Mouse (Mus musculus): ENCODE data around the gene Klk14. TPM values are rescaled to one million over a fixed set of nuclear protein-coding genes. Genes with fewer than 3 reads are reported as not detected.

The Klk14 gene
- total and polyA plus RNA-seq, 2 experiments from 2014 or later = not detected

GRCm38 (mm10) chr7:43710031-43710430 is 19.8 kb downstream of the Klk14 start:
- no peaks in the 10 kb centered on the region for H3K4me1 ChIP-seq (ENCODE audit: insufficient read depth, low read length)
- H3K4me3 ChIP-seq (ENCODE audit: low read depth, low read length) = no peak overlapping the region
- no peaks in the 10 kb centered on the region for H3K27me3 ChIP-seq (ENCODE audit: insufficient read depth, low read length)
- ATAC-seq (ENCODE audit: low FRiP score) = no peak
- no peak for TF ChIP-seq CTCF (IDR thresholded peaks at IDR 0.05)
- H3K9ac ChIP-seq (replicated peaks; ENCODE audit: low read length, poor library complexity, severe bottlenecking) = no peak overlapping the region
- 96% methylated on average over 3 of the region's 3 CpGs for WGBS
- no peak for DNase-seq (ENCODE audit: low spot score)
- H3K27ac ChIP-seq (ENCODE audit: low read depth, low read length) = no peak overlapping the region
- H3K9me3 ChIP-seq (ENCODE audit: low read length) = no peaks in the 10 kb centered on the region
- no peak overlapping the region for H3K4me2 ChIP-seq (ENCODE audit: low read depth, low read length, poor library complexity, severe bottlenecking)
- H3K36me3 ChIP-seq (ENCODE audit: insufficient read depth, low read length) = no peaks in the 10 kb centered on the region

DNA sequence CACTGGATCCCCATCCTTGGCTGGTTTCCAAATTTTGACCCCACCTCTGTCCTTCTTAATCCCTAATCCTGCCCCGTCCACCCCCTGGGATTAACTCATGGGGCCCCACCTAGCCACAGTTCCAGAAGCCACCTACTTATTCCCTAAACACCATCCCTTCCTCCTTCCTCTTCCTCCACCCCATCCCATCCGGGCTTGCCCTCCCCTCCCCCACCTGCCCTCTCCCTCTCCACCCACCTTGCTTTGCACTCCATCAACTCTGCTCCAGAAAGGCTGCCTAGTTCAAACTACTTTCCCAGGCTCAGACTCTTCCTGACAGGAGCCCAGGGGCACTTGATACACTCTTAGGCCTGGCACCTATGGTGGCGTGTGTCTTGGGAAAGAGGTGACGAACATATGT is 22.0 kb downstream of the Klk14 start, which contains the start of gene Klk13:
TSS of gene Klk13 (plus strand) at position 301 of the 400 bp plus-strand sequence.
- H3K4me3 ChIP-seq (ENCODE audit: low read depth, low read length) = no peak within 1 kb of the TSS
- no peaks in the 10 kb centered on the region for H3K27me3 ChIP-seq (ENCODE audit: insufficient read depth, low read length)
- peak within 1 kb of the TSS; percentile 12; the same call in 1 of the 2 replicates for H3K4me2 ChIP-seq (ENCODE audit: low read depth, low read length, poor library complexity, severe bottlenecking)
- DNase-seq (ENCODE audit: low spot score) (no peak), ATAC-seq (ENCODE audit: low FRiP score) (no peak)
- H3K4me1 ChIP-seq (ENCODE audit: insufficient read depth, low read length) = no peaks in the 10 kb centered on the region
- no peak within 1 kb of the TSS for H3K9ac ChIP-seq (replicated peaks; ENCODE audit: low read length, poor library complexity, severe bottlenecking)
- H3K9me3 ChIP-seq (ENCODE audit: low read length) = no peaks in the 10 kb centered on the region
- no peak within 1 kb of the TSS for H3K27ac ChIP-seq (ENCODE audit: low read depth, low read length)
- no peak for TF ChIP-seq CTCF (IDR thresholded peaks at IDR 0.05)
- H3K36me3 ChIP-seq (ENCODE audit: insufficient read depth, low read length) = no peaks in the 10 kb centered on the region
- WGBS = 54% methylated on average over 4 of the region's 4 CpGs

DNA sequence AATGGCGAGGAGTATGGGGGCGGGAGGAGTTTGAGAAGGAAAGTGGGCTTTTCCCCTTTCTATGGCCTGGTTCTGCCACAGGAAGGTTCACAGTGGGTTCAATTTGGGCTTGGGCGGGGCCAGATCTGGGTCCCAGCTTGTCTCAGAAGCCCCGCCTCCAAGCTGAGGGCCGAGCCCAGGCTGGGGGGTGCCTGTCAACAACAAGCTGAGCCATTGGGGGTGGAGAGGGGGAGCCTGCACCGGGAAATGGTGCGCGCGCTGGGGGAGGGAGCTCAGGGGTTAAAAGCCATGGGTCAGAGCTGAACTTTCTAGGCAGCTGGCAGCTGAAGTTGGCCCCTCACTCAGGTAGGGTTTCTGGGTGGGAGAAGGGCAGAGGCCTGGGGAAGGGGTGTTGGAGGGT is 22.7 kb downstream of the Klk14 start:
- Histone ChIP-seq H3K27ac (ENCODE audit: low read depth, low read length) (no peak overlapping the region), H3K36me3 (ENCODE audit: insufficient read depth, low read length) (no peaks in the 10 kb centered on the region), H3K27me3 (ENCODE audit: insufficient read depth, low read length) (no peaks in the 10 kb centered on the region), H3K9ac (replicated peaks; ENCODE audit: low read length, poor library complexity, severe bottlenecking) (no peak overlapping the region), H3K4me2 (ENCODE audit: low read depth, low read length, poor library complexity, severe bottlenecking) (peak overlapping the region; percentile 12; the same call in 1 of the 2 replicates), H3K9me3 (ENCODE audit: low read length) (no peaks in the 10 kb centered on the region), H3K4me3 (ENCODE audit: low read depth, low read length) (no peak overlapping the region), H3K4me1 (ENCODE audit: insufficient read depth, low read length) (no peaks in the 10 kb centered on the region)
- WGBS = 9% methylated on average over 9 of the region's 9 CpGs
- DNase-seq (ENCODE audit: low spot score) (no peak), ATAC-seq (ENCODE audit: low FRiP score) (no peak)
- TF ChIP-seq CTCF (IDR thresholded peaks at IDR 0.05) = no peak

GRCm38 (mm10) chr7:43713741-43714351 is 23.6 kb downstream of the Klk14 start:
- H3K27me3 ChIP-seq (ENCODE audit: insufficient read depth, low read length) = no peaks in the 10 kb centered on the region
- H3K4me2 ChIP-seq (ENCODE audit: low read depth, low read length, poor library complexity, severe bottlenecking) = peak overlapping the region; percentile 28; the same call in 1 of the 2 replicates
- H3K9ac ChIP-seq (replicated peaks; ENCODE audit: low read length, poor library complexity, severe bottlenecking) = no peak overlapping the region
- ATAC-seq (ENCODE audit: low FRiP score) (no peak), DNase-seq (ENCODE audit: low spot score) (no peak)
- no peak overlapping the region for H3K4me3 ChIP-seq (ENCODE audit: low read depth, low read length)
- no peaks in the 10 kb centered on the region for H3K9me3 ChIP-seq (ENCODE audit: low read length)
- H3K27ac ChIP-seq (ENCODE audit: low read depth, low read length) = no peak overlapping the region
- no peak for TF ChIP-seq CTCF (IDR thresholded peaks at IDR 0.05)
- no peaks in the 10 kb centered on the region for H3K36me3 ChIP-seq (ENCODE audit: insufficient read depth, low read length)
- 8% methylated on average over 19 of the region's 19 CpGs for WGBS
- no peaks in the 10 kb centered on the region for H3K4me1 ChIP-seq (ENCODE audit: insufficient read depth, low read length)

Other genes with a start within 250 kb of the Klk14 start
- not detected in 2 replicates for gene Cldnd2, start 249.6 kb upstream of the Klk14 start, total RNA-seq (2014; rRNA removed)
- gene Cldnd2, start 249.6 kb upstream of the Klk14 start, polyA plus RNA-seq (2015; fragmentation: Nextera tagmentation; extraction: Ambion mirVana) = not detected in 2 replicates
- gene Etfb, start 246.3 kb upstream of the Klk14 start, total RNA-seq (2014; rRNA removed) = 27.0 and 28.6 TPM in 2 replicates
- 94.0 and 97.8 TPM in 2 replicates for gene Etfb, start 246.3 kb upstream of the Klk14 start, polyA plus RNA-seq (2015; fragmentation: Nextera tagmentation; extraction: Ambion mirVana)
- gene Gm45233, start 246.3 kb upstream of the Klk14 start, total RNA-seq (2014; rRNA removed) = 1.7 and 6.6 TPM in 2 replicates
- 0.44 and 0.71 TPM in 2 replicates for gene Gm45233, start 246.3 kb upstream of the Klk14 start, polyA plus RNA-seq (2015; fragmentation: Nextera tagmentation; extraction: Ambion mirVana)
- 25.8 and 40.2 TPM in 2 replicates for gene Vsig10l, start 227.3 kb upstream of the Klk14 start, total RNA-seq (2014; rRNA removed)
- 29.0 and 29.7 TPM in 2 replicates for gene Vsig10l, start 227.3 kb upstream of the Klk14 start, polyA plus RNA-seq (2015; fragmentation: Nextera tagmentation; extraction: Ambion mirVana)
- gene Iglon5, start 200.3 kb upstream of the Klk14 start, total RNA-seq (2014; rRNA removed) = 54.7 and 72.4 TPM in 2 replicates
- gene Iglon5, start 200.3 kb upstream of the Klk14 start, polyA plus RNA-seq (2015; fragmentation: Nextera tagmentation; extraction: Ambion mirVana) = 7.8 and 7.9 TPM in 2 replicates
- not detected in 2 replicates for gene 4931406B18Rik, start 184.5 kb upstream of the Klk14 start, total RNA-seq (2014; rRNA removed)
- not detected in 2 replicates for gene 4931406B18Rik, start 184.5 kb upstream of the Klk14 start, polyA plus RNA-seq (2015; fragmentation: Nextera tagmentation; extraction: Ambion mirVana)
- 1.5 TPM in 2 replicates for gene Cd33, start 146.0 kb upstream of the Klk14 start, total RNA-seq (2014; rRNA removed)
- gene Cd33, start 146.0 kb upstream of the Klk14 start, polyA plus RNA-seq (2015; fragmentation: Nextera tagmentation; extraction: Ambion mirVana) = 1.4 and 2.1 TPM in 2 replicates
- 9.4 and 13.0 TPM in 2 replicates for gene Zfp658, start 128.2 kb upstream of the Klk14 start, total RNA-seq (2014; rRNA removed)
- gene Zfp658, start 128.2 kb upstream of the Klk14 start, polyA plus RNA-seq (2015; fragmentation: Nextera tagmentation; extraction: Ambion mirVana) = 2.4 and 3.1 TPM in 2 replicates
- gene Zfp719, start 110.8 kb upstream of the Klk14 start, total RNA-seq (2014; rRNA removed) = 13.9 and 15.5 TPM in 2 replicates
- gene Zfp719, start 110.8 kb upstream of the Klk14 start, polyA plus RNA-seq (2015; fragmentation: Nextera tagmentation; extraction: Ambion mirVana) = 4.9 and 5.5 TPM in 2 replicates
- gene Zfp819, start 83.2 kb upstream of the Klk14 start, total RNA-seq (2014; rRNA removed) = 1.3 and 1.6 TPM in 2 replicates
- gene Zfp819, start 83.2 kb upstream of the Klk14 start, polyA plus RNA-seq (2015; fragmentation: Nextera tagmentation; extraction: Ambion mirVana) = 0.23 and 0.49 TPM in 2 replicates
- gene Ceacam18, start 55.7 kb upstream of the Klk14 start, total RNA-seq (2014; rRNA removed) = not detected in 2 replicates
- not detected in 2 replicates for gene Ceacam18, start 55.7 kb upstream of the Klk14 start, polyA plus RNA-seq (2015; fragmentation: Nextera tagmentation; extraction: Ambion mirVana)
- not detected in 2 replicates for gene Siglece, start 30.3 kb upstream of the Klk14 start, total RNA-seq (2014; rRNA removed)
- gene Siglece, start 30.3 kb upstream of the Klk14 start, polyA plus RNA-seq (2015; fragmentation: Nextera tagmentation; extraction: Ambion mirVana) = 0.43 TPM in 1 of 2 replicates, not detected in the other
- gene Ctu1, start 18.4 kb upstream of the Klk14 start, total RNA-seq (2014; rRNA removed) = 36.7 and 40.4 TPM in 2 replicates
- gene Ctu1, start 18.4 kb upstream of the Klk14 start, polyA plus RNA-seq (2015; fragmentation: Nextera tagmentation; extraction: Ambion mirVana) = 21.2 and 21.6 TPM in 2 replicates
- gene Klk13, start 22.1 kb downstream of the Klk14 start, total RNA-seq (2014; rRNA removed) = 0.22 TPM in 1 of 2 replicates, not detected in the other
- 0.11 and 0.29 TPM in 2 replicates for gene Klk13, start 22.1 kb downstream of the Klk14 start, polyA plus RNA-seq (2015; fragmentation: Nextera tagmentation; extraction: Ambion mirVana)
- gene Klk12, start 78.5 kb downstream of the Klk14 start, total RNA-seq (2014; rRNA removed) = not detected in 2 replicates
- not detected in 2 replicates for gene Klk12, start 78.5 kb downstream of the Klk14 start, polyA plus RNA-seq (2015; fragmentation: Nextera tagmentation; extraction: Ambion mirVana)
- 0.19 TPM in 1 of 2 replicates, not detected in the other for gene Klk11, start 84.2 kb downstream of the Klk14 start, total RNA-seq (2014; rRNA removed)
- not detected in 2 replicates for gene Klk11, start 84.2 kb downstream of the Klk14 start, polyA plus RNA-seq (2015; fragmentation: Nextera tagmentation; extraction: Ambion mirVana)
- 0.66 TPM in 1 of 2 replicates, not detected in the other for gene Klk10, start 90.6 kb downstream of the Klk14 start, total RNA-seq (2014; rRNA removed)
- gene Klk10, start 90.6 kb downstream of the Klk14 start, polyA plus RNA-seq (2015; fragmentation: Nextera tagmentation; extraction: Ambion mirVana) = 0.28 TPM in 1 of 2 replicates, not detected in the other
- gene Klk9, start 101.5 kb downstream of the Klk14 start, total RNA-seq (2014; rRNA removed) = not detected in 2 replicates
- 0.15 TPM in 1 of 2 replicates, not detected in the other for gene Klk9, start 101.5 kb downstream of the Klk14 start, polyA plus RNA-seq (2015; fragmentation: Nextera tagmentation; extraction: Ambion mirVana)
- gene Klk8, start 107.2 kb downstream of the Klk14 start, total RNA-seq (2014; rRNA removed) = 6.7 and 9.5 TPM in 2 replicates
- gene Klk8, start 107.2 kb downstream of the Klk14 start, polyA plus RNA-seq (2015; fragmentation: Nextera tagmentation; extraction: Ambion mirVana) = 7.4 and 12.0 TPM in 2 replicates
- gene Klk7, start 120.9 kb downstream of the Klk14 start, total RNA-seq (2014; rRNA removed) = 0.14 and 0.16 TPM in 2 replicates
- 0.15 and 0.16 TPM in 2 replicates for gene Klk7, start 120.9 kb downstream of the Klk14 start, polyA plus RNA-seq (2015; fragmentation: Nextera tagmentation; extraction: Ambion mirVana)
- not detected in 2 replicates for gene Klk6, start 134.1 kb downstream of the Klk14 start, total RNA-seq (2014; rRNA removed)
- not detected in 2 replicates for gene Klk6, start 134.1 kb downstream of the Klk14 start, polyA plus RNA-seq (2015; fragmentation: Nextera tagmentation; extraction: Ambion mirVana)
- gene Klk5, start 151.6 kb downstream of the Klk14 start, total RNA-seq (2014; rRNA removed) = not detected in 2 replicates
- gene Klk5, start 151.6 kb downstream of the Klk14 start, polyA plus RNA-seq (2015; fragmentation: Nextera tagmentation; extraction: Ambion mirVana) = not detected in 2 replicates
- gene Klk4, start 190.7 kb downstream of the Klk14 start, total RNA-seq (2014; rRNA removed) = 0.16 TPM in 1 of 2 replicates, not detected in the other
- gene Klk4, start 190.7 kb downstream of the Klk14 start, polyA plus RNA-seq (2015; fragmentation: Nextera tagmentation; extraction: Ambion mirVana) = not detected in 2 replicates
- gene Klk15, start 243.3 kb downstream of the Klk14 start, total RNA-seq (2014; rRNA removed) = not detected in 2 replicates
- not detected in 2 replicates for gene Klk15, start 243.3 kb downstream of the Klk14 start, polyA plus RNA-seq (2015; fragmentation: Nextera tagmentation; extraction: Ambion mirVana)

All from midbrain, postnatal 0 days (tissue).